Mouse (Mus musculus) midbrain, embryonic 14.5 days (tissue): ENCODE measurements around the gene R3hcc1l. TPM values are rescaled to one million over a fixed set of nuclear protein-coding genes. Genes with fewer than 3 reads are reported as not detected.

Experiments
- ATAC-seq: fragments of 200-750 bp; cut with Nextera tagmentation; 2 replicates; pipeline ENCODE4 v1.8.0; 2017; ENCODE audit warnings: moderate number of reproducible peaks, moderate library complexity; ENCODE audit not compliant: low FRiP score, low TSS enrichment
- DNase-seq: peaks from one replicate; pipeline ENCODE4 v3.0.0-alpha.2; 2015
- H3K27ac ChIP-seq: fragments of 300-500 bp; sonication (generic); replicated peaks from 2 replicates; pipeline ENCODE4 v1.5.1; 2014; ENCODE audit warnings: mild to moderate bottlenecking, low read depth, low read length, moderate library complexity
- H3K27me3 ChIP-seq: fragments of 300-500 bp; sonication (generic); 2 replicates; pipeline ENCODE4 v1.6.1; 2014; ENCODE audit warnings: low read length, control low read depth, mixed read lengths; ENCODE audit not compliant: control insufficient read depth, insufficient read depth
- H3K36me3 ChIP-seq: fragments of 300-500 bp; sonication (generic); 2 replicates; pipeline ENCODE4 v1.6.1; 2014; ENCODE audit warnings: low read length, control low read depth; ENCODE audit not compliant: control insufficient read depth, insufficient read depth
- H3K4me1 ChIP-seq: fragments of 300-500 bp; sonication (generic); 2 replicates; pipeline ENCODE4 v1.6.1; 2014; ENCODE audit warnings: mild to moderate bottlenecking, antibody characterized with exemption, low read length, control low read depth; ENCODE audit not compliant: control insufficient read depth, insufficient read depth
- H3K4me2 ChIP-seq: fragments of 300-500 bp; sonication (generic); 2 replicates; pipeline ENCODE4 v1.6.1; 2014; ENCODE audit warnings: mild to moderate bottlenecking, low read length, moderate library complexity
- H3K4me3 ChIP-seq: fragments of 300-500 bp; sonication (generic); replicated peaks from 2 replicates; pipeline ENCODE4 v1.5.1; 2014; ENCODE audit warnings: low read depth, low read length
- H3K9ac ChIP-seq: fragments of 300-500 bp; sonication (generic); replicated peaks from 2 replicates; pipeline ENCODE4 v1.6.1; 2014; ENCODE audit warnings: mild to moderate bottlenecking, low read length, moderate library complexity
- H3K9me3 ChIP-seq: fragments of 300-500 bp; sonication (generic); 2 replicates; pipeline ENCODE4 v1.6.1; 2016; ENCODE audit warnings: low read length, control low read depth, mixed read lengths; ENCODE audit not compliant: control insufficient read depth
- WGBS: fragments of 180-500 bp; shearing (Covaris S2); extraction: QIAGEN DNeasy Blood & Tissue Kit; methylation state at CpG from one replicate; pipeline ENCODE4 v1.1.7; 2014; 5-methylcytosine and 5-hydroxymethylcytosine counted together
- polyA plus RNA-seq: library from polyadenylated mRNA; unstranded; fragments of >200 nt; fragmentation: Nextera tagmentation; extraction: Ambion mirVana; gene quantifications from 2 replicates; pipeline ENCODE4 v1.2.1, GENCODE M21; 2014

The R3hcc1l gene
- polyA plus RNA-seq, 1 experiment from 2014 or later = 15.4 TPM

- Histone ChIP-seq H3K4me2 (no peak overlapping the region), H3K9me3 (no peaks in the 10 kb centered on the region), H3K27ac (no peak overlapping the region), H3K27me3 (no peaks in the 10 kb centered on the region), H3K9ac (no peak overlapping the region), H3K4me1 (no peaks in the 10 kb centered on the region), H3K36me3 (no peaks in the 10 kb centered on the region), H3K4me3 (no peak overlapping the region)
- 97% methylated on average over 3 of the region's 3 CpGs for WGBS
- DNase-seq (no peak), ATAC-seq (no peak)
Measured at GRCm38 (mm10) chr19:42534427-42534826, 15.9 kb downstream of the R3hcc1l start.

- Histone ChIP-seq H3K27me3 (no peaks in the 10 kb centered on the region), H3K36me3 (no peaks in the 10 kb centered on the region), H3K27ac (no peak overlapping the region), H3K9me3 (no peaks in the 10 kb centered on the region), H3K4me3 (no peak overlapping the region), H3K9ac (no peak overlapping the region), H3K4me2 (no peak overlapping the region), H3K4me1 (no peaks in the 10 kb centered on the region)
- WGBS = 95% methylated on average over 1 of the region's 1 CpGs
- DNase-seq = no peak
- ATAC-seq = no peak
Measured at GRCm38 (mm10) chr19:42537600-42537999, 19.0 kb downstream of the R3hcc1l start.

GRCm38 (mm10) chr19:42538911-42539310, 20.4 kb downstream of the R3hcc1l start:
- Histone ChIP-seq H3K27me3 (no peaks in the 10 kb centered on the region), H3K9me3 (no peaks in the 10 kb centered on the region), H3K27ac (no peak overlapping the region), H3K4me3 (no peak overlapping the region), H3K4me2 (no peak overlapping the region), H3K4me1 (no peaks in the 10 kb centered on the region), H3K36me3 (no peaks in the 10 kb centered on the region), H3K9ac (no peak overlapping the region)
- ATAC-seq (no peak), DNase-seq (no peak)
- 88% methylated on average over 2 of the region's 2 CpGs for WGBS

GRCm38 (mm10) chr19:42539414-42540189, 21.0 kb downstream of the R3hcc1l start:
- Histone ChIP-seq H3K4me2 (no peak overlapping the region), H3K27me3 (no peaks in the 10 kb centered on the region), H3K9me3 (no peaks in the 10 kb centered on the region), H3K27ac (no peak overlapping the region), H3K9ac (no peak overlapping the region), H3K4me3 (no peak overlapping the region), H3K36me3 (no peaks in the 10 kb centered on the region), H3K4me1 (no peaks in the 10 kb centered on the region)
- ATAC-seq (no peak), DNase-seq (no peak)
- WGBS = 65% methylated on average over 7 of the region's 7 CpGs

- no peaks in the 10 kb centered on the region for H3K4me1 ChIP-seq
- H3K9ac ChIP-seq = no peak overlapping the region
- DNase-seq (no peak), ATAC-seq (no peak)
- H3K9me3 ChIP-seq = no peaks in the 10 kb centered on the region
- no peaks in the 10 kb centered on the region for H3K36me3 ChIP-seq
- WGBS = 54% methylated on average over 3 of the region's 3 CpGs
- no peak overlapping the region for H3K4me3 ChIP-seq
- H3K4me2 ChIP-seq = no peak overlapping the region
- no peak overlapping the region for H3K27ac ChIP-seq
- H3K27me3 ChIP-seq = no peaks in the 10 kb centered on the region
Measured at GRCm38 (mm10) chr19:42540649-42541048, 22.1 kb downstream of the R3hcc1l start.

- 90% methylated on average over 3 of the region's 3 CpGs for WGBS
- no peak overlapping the region for H3K4me3 ChIP-seq
- H3K27me3 ChIP-seq = no peaks in the 10 kb centered on the region
- no peaks in the 10 kb centered on the region for H3K4me1 ChIP-seq
- H3K27ac ChIP-seq = no peak overlapping the region
- H3K36me3 ChIP-seq = peaks cover 8% of the 10 kb centered on the region; the same call in 1 of the 2 replicates
- H3K9ac ChIP-seq = no peak overlapping the region
- DNase-seq (no peak), ATAC-seq (no peak)
- no peak overlapping the region for H3K4me2 ChIP-seq
- H3K9me3 ChIP-seq = no peaks in the 10 kb centered on the region
Measured at GRCm38 (mm10) chr19:42558701-42559100, 40.1 kb downstream of the R3hcc1l start.

- Histone ChIP-seq H3K36me3 (peaks cover 9% of the 10 kb centered on the region; the same call in 1 of the 2 replicates), H3K27ac (no peak overlapping the region), H3K4me2 (no peak overlapping the region), H3K4me3 (no peak overlapping the region), H3K27me3 (no peaks in the 10 kb centered on the region), H3K4me1 (no peaks in the 10 kb centered on the region), H3K9ac (no peak overlapping the region), H3K9me3 (no peaks in the 10 kb centered on the region)
- DNase-seq = no peak
- 93% methylated on average over 1 of the region's 1 CpGs for WGBS
- no peak for ATAC-seq
Measured at GRCm38 (mm10) chr19:42561991-42562390, 43.4 kb downstream of the R3hcc1l start.

GRCm38 (mm10) chr19:42562981-42563380, 44.4 kb downstream of the R3hcc1l start:
- H3K27ac ChIP-seq = no peak overlapping the region
- DNase-seq (no peak), ATAC-seq (no peak)
- H3K4me1 ChIP-seq = no peaks in the 10 kb centered on the region
- H3K9me3 ChIP-seq = no peaks in the 10 kb centered on the region
- H3K4me3 ChIP-seq = no peak overlapping the region
- peaks cover 9% of the 10 kb centered on the region; the same call in 1 of the 2 replicates for H3K36me3 ChIP-seq
- no peak overlapping the region for H3K9ac ChIP-seq
- no peak overlapping the region for H3K4me2 ChIP-seq
- WGBS = 99% methylated on average over 3 of the region's 3 CpGs
- no peaks in the 10 kb centered on the region for H3K27me3 ChIP-seq

GRCm38 (mm10) chr19:42563726-42564270, 45.2 kb downstream of the R3hcc1l start:
- ATAC-seq = no peak
- Histone ChIP-seq H3K36me3 (peaks cover 9% of the 10 kb centered on the region; the same call in 1 of the 2 replicates), H3K27ac (no peak overlapping the region), H3K4me1 (no peaks in the 10 kb centered on the region), H3K4me3 (no peak overlapping the region), H3K9ac (no peak overlapping the region), H3K4me2 (no peak overlapping the region), H3K9me3 (no peaks in the 10 kb centered on the region), H3K27me3 (no peaks in the 10 kb centered on the region)
- WGBS = 90% methylated on average over 3 of the region's 3 CpGs
- DNase-seq = no peak
